Mouse (Mus musculus): ENCODE results near the gene Olfr1239.

Gene Olfr1239

DNA sequence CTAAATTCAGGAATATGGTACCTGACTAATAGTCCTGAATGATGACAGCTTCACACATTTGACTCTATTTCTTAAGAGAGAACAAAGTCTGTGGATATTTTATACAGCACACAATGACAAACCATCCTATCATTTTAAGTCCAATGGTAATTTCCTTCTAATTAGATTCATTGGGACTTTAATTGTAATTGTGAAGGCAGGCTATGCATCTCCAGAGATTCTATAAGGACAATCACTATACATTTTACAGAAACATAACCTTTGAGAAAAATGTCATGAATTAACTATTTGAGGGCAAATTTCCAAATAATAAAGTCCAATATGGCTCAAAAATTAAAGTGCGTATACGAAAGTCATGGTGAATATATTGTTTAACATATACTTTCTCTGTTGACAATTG is at the start of gene Olfr1239:
Gene Olfr1239, minus strand, starts transcription at position 101 of the 400 bp plus-strand sequence.
- no peak for DNase-seq

DNA sequence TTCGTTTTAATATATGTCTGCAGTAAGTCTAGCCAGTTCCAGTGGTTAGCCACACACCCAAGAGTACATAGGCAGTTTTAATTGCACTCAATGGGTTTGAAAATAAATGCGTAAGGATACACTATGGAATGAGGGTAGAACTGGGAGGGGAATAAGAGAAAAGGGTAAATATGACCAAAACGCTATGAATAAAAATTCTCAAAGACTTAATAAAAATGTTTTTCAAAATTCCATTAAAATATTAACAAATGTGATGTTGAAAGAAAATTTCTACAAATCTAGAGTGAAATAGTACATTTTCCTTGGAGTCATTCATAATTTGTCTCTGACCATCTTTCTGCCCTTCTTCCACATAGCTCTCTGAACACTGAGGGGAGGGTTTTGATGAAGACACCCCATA is 22.7 kb upstream of the Olfr1239 start, which contains the start of gene Olfr1240:
Gene Olfr1240, minus strand, starts transcription at position 101 of the 400 bp plus-strand sequence.
- DNase-seq, result no peak

DNA sequence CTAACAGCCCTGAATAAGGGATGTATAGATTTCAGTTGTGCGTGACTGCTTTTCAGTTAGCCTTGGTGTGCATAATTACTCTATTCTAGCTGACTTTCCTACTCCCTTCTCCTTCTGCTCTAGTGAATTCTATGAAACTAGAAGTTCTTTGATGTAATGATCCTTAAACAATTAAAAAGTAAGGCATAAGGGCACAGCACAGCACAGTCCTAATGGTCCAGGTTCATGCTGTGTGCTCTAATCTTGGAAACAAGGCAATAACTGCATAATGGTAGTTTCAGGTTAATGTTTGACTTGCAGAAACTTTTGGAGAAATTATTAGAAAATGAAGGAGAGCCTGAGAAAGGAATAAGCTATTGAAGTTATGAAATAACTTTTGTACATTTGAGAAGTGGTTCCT is 5.7 kb downstream of the Olfr1239 start:
- DNase-seq, result no peak

DNA sequence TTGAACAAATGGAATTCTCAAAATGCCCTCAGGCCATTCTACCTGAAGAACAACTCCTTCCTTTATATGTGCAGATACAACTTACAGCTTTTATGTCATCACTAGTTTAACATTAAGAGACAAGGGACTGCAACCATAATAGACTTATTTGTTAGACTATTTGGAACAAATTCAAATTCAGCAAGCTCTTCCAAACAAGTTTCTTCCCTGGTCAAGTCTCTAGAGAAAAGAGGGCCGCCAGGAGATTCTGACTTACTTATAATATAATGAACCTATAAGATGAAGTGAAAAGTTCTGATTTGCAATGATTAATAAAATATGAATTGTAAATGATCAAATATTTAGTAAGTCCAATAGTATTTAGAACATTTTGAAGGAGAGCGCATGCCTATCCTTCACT is 10.6 kb downstream of the Olfr1239 start, which contains the start of gene Olfr1238:
Gene Olfr1238, minus strand, starts transcription at position 101 of the 400 bp plus-strand sequence.
- no peak for DNase-seq

DNA sequence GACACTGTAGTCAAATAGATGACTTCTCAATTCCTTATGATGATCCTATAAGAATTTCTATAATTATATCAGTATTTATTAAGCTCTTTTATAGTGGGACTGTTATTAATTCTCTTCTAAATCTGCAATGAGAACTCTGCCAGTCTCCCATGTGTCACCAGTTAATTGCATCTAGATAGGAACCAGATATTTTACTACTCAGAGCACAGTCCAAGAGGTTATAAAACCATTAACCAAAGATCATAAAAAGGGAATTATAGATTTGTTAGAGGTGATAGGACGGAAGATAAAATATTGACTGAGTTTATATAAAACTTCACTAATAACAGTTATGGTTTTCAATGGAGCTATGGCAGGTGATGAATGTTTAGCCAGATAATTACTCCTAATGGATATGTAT is 19.3 kb downstream of the Olfr1239 start:
- no peak for DNase-seq
